Mouse (Mus musculus): ENCODE measurements around the gene Gas2l1. TPM values are rescaled to one million over a fixed set of nuclear protein-coding genes. Genes with fewer than 3 reads are reported as not detected.

Gene Gas2l1
- total RNA-seq, 1 experiment, result 40.9 TPM

DNA sequence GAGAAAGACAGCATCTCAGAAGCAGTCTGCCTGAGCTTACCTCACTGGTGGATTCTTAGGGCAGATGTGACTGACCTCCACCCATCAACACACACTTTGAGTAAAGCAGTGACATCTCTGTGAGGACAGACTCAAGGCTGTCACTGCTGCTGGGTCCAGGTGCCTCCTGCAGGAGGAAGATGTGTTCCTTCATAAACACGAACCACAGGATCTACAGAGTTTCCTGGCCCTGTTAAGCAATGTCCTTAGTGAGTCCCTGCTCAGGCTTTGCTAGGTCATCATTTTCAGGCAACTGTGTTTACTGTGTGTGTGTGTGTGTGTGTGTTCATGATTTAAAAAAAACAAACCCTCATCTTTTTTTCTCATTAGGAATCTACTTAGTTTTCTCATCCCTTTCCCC is 53.6 kb downstream of the Gas2l1 start:
- H3K36me3 ChIP-seq (ENCODE audit: control insufficient read depth, insufficient read depth, low read length, poor library complexity, severe bottlenecking), result peaks cover 24% of the 10 kb centered on the region
- TF ChIP-seq ZC3H11A (IDR thresholded peaks at IDR 0.05; ENCODE audit: borderline replicate concordance, low read depth, low read length) (no peak), CHD2 (IDR thresholded peaks at IDR 0.05; ENCODE audit: low read depth, low read length) (no peak), HCFC1 (IDR thresholded peaks at IDR 0.05; ENCODE audit: borderline replicate concordance, insufficient read depth, low read length) (no peak), MAFK (IDR thresholded peaks at IDR 0.05; ENCODE audit: insufficient read depth, low read depth, low read length) (no peak), ZNF384 (IDR thresholded peaks at IDR 0.05; ENCODE audit: low read depth, low read length) (no peak)
- no peak overlapping the region for H3K4me3 ChIP-seq (ENCODE audit: insufficient read depth in 1 of 2, low read depth in 1 of 2, low read length in 2 of 2, poor library complexity in 1 of 2, severe bottlenecking in 1 of 2)
- H3K4me1 ChIP-seq (ENCODE audit: control insufficient read depth in 2 of 2, insufficient read depth in 2 of 2, low read length in 2 of 2, poor library complexity in 1 of 2), result peaks cover 0 to 3% of the 10 kb centered on the region in 2 experiments; a peak in 1 of 4 replicates
- in situ Hi-C loops (cut with MboI; ENCODE audit: low sequenced_read_pairs in 2 of 2, unreplicated experiment in 2 of 2), result no loop called here
- no peak overlapping the region for H3K27ac ChIP-seq (ENCODE audit: insufficient read depth, low read depth, low read length, poor library complexity, severe bottlenecking)
- no peaks in the 10 kb centered on the region for H3K9me3 ChIP-seq (ENCODE audit: control insufficient read depth, insufficient read depth, low read depth, low read length)
- no peak for DNase-seq (ENCODE audit: low read depth, low spot score)
- H3K9ac ChIP-seq (ENCODE audit: insufficient read depth, low read depth, low read length, poor library complexity, severe bottlenecking), result no peak overlapping the region

DNA sequence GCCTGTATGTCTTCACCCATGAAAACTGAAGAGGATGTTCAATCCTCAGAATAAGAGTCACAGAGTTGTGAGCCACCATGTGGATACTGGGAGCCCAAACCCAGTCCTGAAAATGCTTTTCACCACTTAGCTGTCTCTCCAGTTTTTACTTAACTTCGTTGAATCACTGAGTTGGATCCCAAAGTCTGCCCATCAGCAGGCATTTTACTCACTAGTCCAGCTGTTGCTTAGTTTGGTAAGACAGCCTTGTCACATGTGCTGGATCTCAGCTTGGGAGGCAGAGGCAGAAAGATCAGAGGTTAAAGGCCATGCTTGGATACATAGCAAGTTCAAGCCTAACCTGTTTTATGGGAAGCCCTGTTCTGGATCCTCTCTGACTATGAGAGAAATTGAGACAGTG is 54.9 kb downstream of the Gas2l1 start:
- Histone ChIP-seq H3K4me1 (ENCODE audit: control insufficient read depth in 2 of 2, insufficient read depth in 2 of 2, low read length in 2 of 2, poor library complexity in 1 of 2) (peaks cover 0 to 10% of the 10 kb centered on the region in 2 experiments; a peak in 2 of 4 replicates), H3K36me3 (ENCODE audit: control insufficient read depth, insufficient read depth, low read length, poor library complexity, severe bottlenecking) (peaks cover 16% of the 10 kb centered on the region), H3K9me3 (ENCODE audit: control insufficient read depth, insufficient read depth, low read depth, low read length) (no peaks in the 10 kb centered on the region), H3K4me3 (ENCODE audit: insufficient read depth in 1 of 2, low read depth in 1 of 2, low read length in 2 of 2, poor library complexity in 1 of 2, severe bottlenecking in 1 of 2) (no peak overlapping the region), H3K27ac (ENCODE audit: insufficient read depth, low read depth, low read length, poor library complexity, severe bottlenecking) (no peak overlapping the region), H3K9ac (ENCODE audit: insufficient read depth, low read depth, low read length, poor library complexity, severe bottlenecking) (no peak overlapping the region)
- in situ Hi-C loops (cut with MboI; ENCODE audit: low sequenced_read_pairs in 2 of 2, unreplicated experiment in 2 of 2), result no loop called here
- no peak for DNase-seq (ENCODE audit: low read depth, low spot score)
- TF ChIP-seq HCFC1 (IDR thresholded peaks at IDR 0.05; ENCODE audit: borderline replicate concordance, insufficient read depth, low read length) (no peak), ZNF384 (IDR thresholded peaks at IDR 0.05; ENCODE audit: low read depth, low read length) (no peak), MAFK (IDR thresholded peaks at IDR 0.05; ENCODE audit: insufficient read depth, low read depth, low read length) (no peak), ZC3H11A (IDR thresholded peaks at IDR 0.05; ENCODE audit: borderline replicate concordance, low read depth, low read length) (no peak), CHD2 (IDR thresholded peaks at IDR 0.05; ENCODE audit: low read depth, low read length) (no peak)

- in situ Hi-C loops (cut with MboI; ENCODE audit: low sequenced_read_pairs in 2 of 2, unreplicated experiment in 2 of 2), result no loop called here
Observed at GRCm38 (mm10) chr11:5009354-5010074, 55.6 kb downstream of the Gas2l1 start.

GRCm38 (mm10) chr11:5008867-5009266 is 56.3 kb downstream of the Gas2l1 start:
- TF ChIP-seq CHD2 (IDR thresholded peaks at IDR 0.05; ENCODE audit: low read depth, low read length) (no peak), ZNF384 (IDR thresholded peaks at IDR 0.05; ENCODE audit: low read depth, low read length) (no peak), HCFC1 (IDR thresholded peaks at IDR 0.05; ENCODE audit: borderline replicate concordance, insufficient read depth, low read length) (no peak), ZC3H11A (IDR thresholded peaks at IDR 0.05; ENCODE audit: borderline replicate concordance, low read depth, low read length) (no peak), MAFK (IDR thresholded peaks at IDR 0.05; ENCODE audit: insufficient read depth, low read depth, low read length) (no peak)
- no peak overlapping the region for H3K27ac ChIP-seq (ENCODE audit: insufficient read depth, low read depth, low read length, poor library complexity, severe bottlenecking)
- no peak overlapping the region for H3K4me3 ChIP-seq (ENCODE audit: insufficient read depth in 1 of 2, low read depth in 1 of 2, low read length in 2 of 2, poor library complexity in 1 of 2, severe bottlenecking in 1 of 2)
- peaks cover 0 to 10% of the 10 kb centered on the region in 2 experiments; a peak in 2 of 4 replicates for H3K4me1 ChIP-seq (ENCODE audit: control insufficient read depth in 2 of 2, insufficient read depth in 2 of 2, low read length in 2 of 2, poor library complexity in 1 of 2)
- H3K9ac ChIP-seq (ENCODE audit: insufficient read depth, low read depth, low read length, poor library complexity, severe bottlenecking), result no peak overlapping the region
- in situ Hi-C loops (cut with MboI; ENCODE audit: low sequenced_read_pairs in 2 of 2, unreplicated experiment in 2 of 2), result no loop called here
- no peak for DNase-seq (ENCODE audit: low read depth, low spot score)
- H3K9me3 ChIP-seq (ENCODE audit: control insufficient read depth, insufficient read depth, low read depth, low read length), result no peaks in the 10 kb centered on the region
- peaks cover 7% of the 10 kb centered on the region for H3K36me3 ChIP-seq (ENCODE audit: control insufficient read depth, insufficient read depth, low read length, poor library complexity, severe bottlenecking)

More at GRCm38 (mm10) chr11:5009354-5010074, 55.6 kb downstream of the Gas2l1 start:
- DNase-seq (ENCODE audit: low read depth, low spot score), result no peak
- peaks cover 12% of the 10 kb centered on the region for H3K36me3 ChIP-seq (ENCODE audit: control insufficient read depth, insufficient read depth, low read length, poor library complexity, severe bottlenecking)
- H3K4me3 ChIP-seq (ENCODE audit: insufficient read depth in 1 of 2, low read depth in 1 of 2, low read length in 2 of 2, poor library complexity in 1 of 2, severe bottlenecking in 1 of 2), result no peak overlapping the region
- no peak overlapping the region for H3K27ac ChIP-seq (ENCODE audit: insufficient read depth, low read depth, low read length, poor library complexity, severe bottlenecking)
- H3K9me3 ChIP-seq (ENCODE audit: control insufficient read depth, insufficient read depth, low read depth, low read length), result no peaks in the 10 kb centered on the region
- H3K4me1 ChIP-seq (ENCODE audit: control insufficient read depth in 2 of 2, insufficient read depth in 2 of 2, low read length in 2 of 2, poor library complexity in 1 of 2), result peaks cover 0 to 10% of the 10 kb centered on the region in 2 experiments; a peak in 2 of 4 replicates
- no peak overlapping the region for H3K9ac ChIP-seq (ENCODE audit: insufficient read depth, low read depth, low read length, poor library complexity, severe bottlenecking)
- TF ChIP-seq ZC3H11A (IDR thresholded peaks at IDR 0.05; ENCODE audit: borderline replicate concordance, low read depth, low read length), result no peak
- TF ChIP-seq MAFK (IDR thresholded peaks at IDR 0.05; ENCODE audit: insufficient read depth, low read depth, low read length), result no peak
- TF ChIP-seq CHD2 (IDR thresholded peaks at IDR 0.05; ENCODE audit: low read depth, low read length), result no peak
- no peak for TF ChIP-seq ZNF384 (IDR thresholded peaks at IDR 0.05; ENCODE audit: low read depth, low read length)
- no peak for TF ChIP-seq HCFC1 (IDR thresholded peaks at IDR 0.05; ENCODE audit: borderline replicate concordance, insufficient read depth, low read length)

All from ES-E14 (cell line).